Mouse (Mus musculus) lung, postnatal 10 days (tissue): ENCODE measurements at regions not wholly inside any gene's neighbourhood (a gene's known extent, or its start where the extent isn't known, plus 50 kb on each side); places are given as distances from the start of the nearest gene placed in this dataset.

Experiments used
- DNase-seq: peaks from one replicate; pipeline ENCODE4 v3.0.0; 2021

- peak; percentile 60 for DNase-seq
Observed at GRCm38 (mm10) chr12:68463032-68463431, 696.0 kb downstream of the Rps29 start.

- DNase-seq = no peak
Observed at GRCm38 (mm10) chr12:68458196-68458595, 700.8 kb downstream of the Rps29 start.

GRCm38 (mm10) chr12:68426601-68427000 is 732.4 kb downstream of the Rps29 start:
- no peak for DNase-seq

GRCm38 (mm10) chr12:68425006-68425405 is 734.0 kb downstream of the Rps29 start:
- no peak for DNase-seq
